Mouse (Mus musculus): ENCODE results near the gene Pcyt1a.

DNA sequence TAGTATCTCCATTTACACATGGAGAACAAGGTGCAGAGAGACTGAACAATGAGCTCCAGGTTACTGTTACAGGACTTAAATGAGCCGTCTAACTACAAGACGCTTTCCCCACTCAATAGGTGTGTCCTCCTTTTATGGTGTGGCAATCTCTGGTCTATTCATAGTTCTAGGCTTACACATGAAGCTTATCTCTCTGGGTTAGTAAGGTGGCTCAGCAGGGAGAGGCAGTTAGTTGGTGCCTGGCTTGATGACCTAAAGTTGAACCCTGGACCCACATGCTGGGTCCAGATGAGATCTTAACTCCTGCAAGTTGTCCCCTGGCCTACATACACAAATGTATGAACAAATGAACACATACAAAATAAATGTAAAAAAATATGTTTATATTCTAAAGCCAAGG lies 32.7 kb downstream of the Pcyt1a start:
- TF ChIP-seq CTCF (conservative IDR thresholded peaks at IDR 0.05 in 1 of 2, IDR thresholded peaks at IDR 0.05 in 1 of 2; ENCODE audit: low read depth in 2 of 2, low read length in 2 of 2) (no peak), USF1 (IDR thresholded peaks at IDR 0.05; ENCODE audit: low read depth, low read length) (no peak)
